Mouse (Mus musculus): ENCODE measurements around the gene 1700001P01Rik. TPM values are rescaled to one million over a fixed set of nuclear protein-coding genes. Genes with fewer than 3 reads are reported as not detected.

1700001P01Rik gene
- polyA plus RNA-seq, 1 experiment from 2014 or later, result 0.31 TPM

DNA sequence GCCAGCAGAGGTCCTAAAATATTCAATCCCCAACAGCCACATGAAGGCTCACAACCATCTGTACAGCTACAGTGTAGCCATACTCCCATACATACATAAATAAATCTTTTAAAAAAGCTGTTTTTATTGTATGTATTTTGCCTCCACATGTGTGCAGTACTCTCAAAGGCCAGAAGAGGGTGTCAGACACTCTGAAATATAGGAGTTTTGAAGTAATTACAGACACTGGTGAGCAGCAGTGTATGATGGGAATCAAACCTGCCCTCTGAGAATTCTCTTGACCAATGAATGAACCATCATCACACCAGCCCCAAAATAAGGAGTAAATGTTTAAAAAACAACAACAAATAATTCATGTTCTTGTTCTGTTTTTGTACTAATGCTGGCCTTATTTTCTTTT lies 14.1 kb downstream of the 1700001P01Rik start:
- Histone ChIP-seq H3K27me3 (no peaks in the 10 kb centered on the region), H3K36me3 (peaks cover 42% of the 10 kb centered on the region)
- ATAC-seq (ENCODE audit: low FRiP score, low read depth), result no peak

DNA sequence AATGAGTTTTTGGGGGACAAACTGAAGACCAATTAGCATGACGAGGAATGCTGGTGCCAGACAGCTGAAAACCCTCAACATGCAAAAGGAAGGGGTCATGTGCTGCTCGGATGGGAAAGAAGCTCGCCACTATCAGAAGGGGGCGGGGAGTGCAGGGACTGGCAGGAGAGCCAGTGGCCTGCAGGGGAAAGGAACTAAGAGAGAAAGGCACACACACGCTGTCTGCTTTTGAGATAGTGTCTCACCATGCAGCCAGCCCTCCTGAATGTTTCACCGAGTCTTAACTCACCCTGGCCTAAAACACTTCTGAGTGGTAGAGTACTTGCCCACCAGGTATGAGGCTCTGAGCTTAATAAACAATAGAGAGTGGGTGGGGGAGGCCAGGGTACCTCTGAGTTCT lies 16.8 kb downstream of the 1700001P01Rik start:
- ATAC-seq (ENCODE audit: low FRiP score, low read depth), result no peak
- no peak overlapping the region for H3K4me3 ChIP-seq
- H3K27me3 ChIP-seq, result no peaks in the 10 kb centered on the region
- no peaks in the 10 kb centered on the region for H3K4me1 ChIP-seq
- no peak overlapping the region for H3K9ac ChIP-seq (replicated peaks)
- H3K36me3 ChIP-seq, result peaks cover 60% of the 10 kb centered on the region
- WGBS, result 82% methylated on average over 6 of the region's 6 CpGs
- H3K4me2 ChIP-seq (replicated peaks), result no peak overlapping the region
- H3K9me3 ChIP-seq, result no peaks in the 10 kb centered on the region
- no peak overlapping the region for H3K27ac ChIP-seq (replicated peaks)

More for the DNA sequence above, 14.1 kb downstream of the 1700001P01Rik start:
- Histone ChIP-seq H3K4me3 (no peak overlapping the region), H3K9me3 (no peaks in the 10 kb centered on the region), H3K4me1 (peaks cover 16% of the 10 kb centered on the region), H3K4me2 (replicated peaks) (no peak overlapping the region), H3K9ac (replicated peaks) (no peak overlapping the region), H3K27ac (replicated peaks) (no peak overlapping the region)

DNA sequence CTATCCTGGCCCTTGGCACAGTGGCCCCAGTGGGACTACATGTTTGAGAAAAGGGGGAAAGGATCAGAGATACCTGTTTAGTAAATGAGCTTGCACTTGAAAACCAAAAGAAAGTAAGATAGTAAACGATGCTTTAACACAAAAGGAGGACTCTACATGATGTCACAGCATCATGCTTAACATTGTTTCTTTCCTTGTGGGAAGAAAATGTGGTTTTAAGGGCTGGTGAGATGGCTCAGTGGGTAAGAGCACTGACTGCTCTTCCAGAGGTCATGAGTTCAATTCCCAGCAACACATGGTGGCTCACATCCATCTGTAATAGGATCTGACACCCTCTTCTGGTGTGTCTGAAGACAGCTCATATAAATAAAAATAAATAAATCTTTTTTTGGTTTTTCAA lies 17.6 kb downstream of the 1700001P01Rik start:
- no peak overlapping the region for H3K9ac ChIP-seq (replicated peaks)
- H3K4me1 ChIP-seq, result no peaks in the 10 kb centered on the region
- no peak overlapping the region for H3K27ac ChIP-seq (replicated peaks)
- 95% methylated on average over 1 of the region's 1 CpGs for WGBS
- no peaks in the 10 kb centered on the region for H3K9me3 ChIP-seq
- no peak for ATAC-seq (ENCODE audit: low FRiP score, low read depth)
- no peak overlapping the region for H3K4me2 ChIP-seq (replicated peaks)
- no peaks in the 10 kb centered on the region for H3K27me3 ChIP-seq
- peaks cover 62% of the 10 kb centered on the region for H3K36me3 ChIP-seq
- no peak overlapping the region for H3K4me3 ChIP-seq

DNA sequence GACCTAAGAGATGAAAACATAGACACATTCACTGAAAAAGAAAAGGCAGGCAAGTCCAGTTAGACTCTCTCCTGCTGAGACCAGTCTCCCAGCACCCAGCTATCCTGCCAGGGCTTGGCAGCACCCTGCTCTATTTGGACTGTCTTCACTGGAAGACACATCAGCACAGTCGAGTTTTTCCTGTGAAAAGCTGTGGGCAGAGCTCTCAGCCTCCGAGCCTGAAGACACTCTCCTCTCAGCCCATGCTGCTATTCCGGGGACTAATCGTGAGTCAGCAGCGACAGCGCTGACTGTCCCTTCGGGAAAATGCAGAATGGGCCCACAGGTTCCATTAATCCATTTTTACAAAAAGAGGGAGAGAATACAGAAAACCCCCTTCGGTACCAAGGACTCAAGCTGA lies 22.4 kb downstream of the 1700001P01Rik start:
- WGBS, result 99% methylated on average over 8 of the region's 8 CpGs
- Histone ChIP-seq H3K9ac (replicated peaks) (no peak overlapping the region), H3K36me3 (peaks cover 80% of the 10 kb centered on the region), H3K4me3 (no peak overlapping the region), H3K4me1 (no peaks in the 10 kb centered on the region), H3K27ac (replicated peaks) (no peak overlapping the region), H3K4me2 (replicated peaks) (no peak overlapping the region), H3K27me3 (no peaks in the 10 kb centered on the region), H3K9me3 (no peaks in the 10 kb centered on the region)
- no peak for ATAC-seq (ENCODE audit: low FRiP score, low read depth)

DNA sequence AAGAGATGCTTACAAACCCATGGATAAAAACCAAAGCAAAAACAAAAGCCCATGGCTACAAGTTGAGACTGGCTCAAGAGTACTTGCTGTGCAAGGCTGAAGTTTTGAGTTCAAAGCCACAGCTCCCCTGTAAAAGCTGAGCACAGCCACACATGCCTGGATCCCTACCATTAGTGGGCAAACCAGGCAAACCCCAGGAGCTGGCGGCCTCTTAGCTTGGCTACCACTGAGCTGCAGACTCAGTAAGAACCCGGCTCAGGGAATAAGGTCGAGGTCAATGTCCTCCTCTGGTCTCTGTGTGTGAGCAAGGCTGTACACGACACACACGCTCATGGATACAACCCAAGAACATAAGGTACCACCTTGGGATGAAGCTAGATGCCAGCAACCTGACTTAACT lies 27.2 kb downstream of the 1700001P01Rik start:
- Histone ChIP-seq H3K27me3 (no peaks in the 10 kb centered on the region), H3K9ac (replicated peaks) (no peak overlapping the region), H3K4me1 (peaks cover 5% of the 10 kb centered on the region), H3K36me3 (peaks cover 72% of the 10 kb centered on the region), H3K27ac (replicated peaks) (no peak overlapping the region), H3K4me2 (replicated peaks) (no peak overlapping the region), H3K9me3 (no peaks in the 10 kb centered on the region), H3K4me3 (no peak overlapping the region)
- WGBS, result 89% methylated on average over 5 of the region's 5 CpGs
- ATAC-seq (ENCODE audit: low FRiP score, low read depth), result no peak

DNA sequence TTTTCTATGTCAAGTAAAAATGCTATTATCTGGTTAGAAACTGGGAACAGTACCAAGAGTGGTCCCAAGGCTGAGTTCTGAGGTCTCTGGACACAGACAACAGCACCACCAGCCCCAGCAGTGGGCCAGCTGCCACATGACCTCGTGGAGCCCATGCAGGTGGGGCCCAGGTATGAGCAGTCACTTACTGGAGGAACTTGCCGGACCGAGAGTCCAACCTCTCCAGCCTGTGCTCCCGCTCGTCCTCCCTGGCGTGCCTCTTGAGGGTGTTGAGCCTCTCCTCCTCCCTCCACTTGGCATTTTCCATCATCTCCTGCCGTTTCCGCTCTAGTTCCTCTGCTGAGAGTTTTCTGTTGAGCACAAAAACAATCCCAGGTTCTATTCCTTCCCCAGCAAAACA lies 27.9 kb downstream of the 1700001P01Rik start:
- H3K27ac ChIP-seq (replicated peaks), result no peak overlapping the region
- H3K36me3 ChIP-seq, result peaks cover 65% of the 10 kb centered on the region
- H3K4me1 ChIP-seq, result peaks cover 12% of the 10 kb centered on the region
- no peak overlapping the region for H3K9ac ChIP-seq (replicated peaks)
- ATAC-seq (ENCODE audit: low FRiP score, low read depth), result no peak
- no peak overlapping the region for H3K4me3 ChIP-seq
- WGBS, result 97% methylated on average over 8 of the region's 8 CpGs
- H3K9me3 ChIP-seq, result no peaks in the 10 kb centered on the region
- H3K27me3 ChIP-seq, result no peaks in the 10 kb centered on the region
- H3K4me2 ChIP-seq (replicated peaks), result no peak overlapping the region

DNA sequence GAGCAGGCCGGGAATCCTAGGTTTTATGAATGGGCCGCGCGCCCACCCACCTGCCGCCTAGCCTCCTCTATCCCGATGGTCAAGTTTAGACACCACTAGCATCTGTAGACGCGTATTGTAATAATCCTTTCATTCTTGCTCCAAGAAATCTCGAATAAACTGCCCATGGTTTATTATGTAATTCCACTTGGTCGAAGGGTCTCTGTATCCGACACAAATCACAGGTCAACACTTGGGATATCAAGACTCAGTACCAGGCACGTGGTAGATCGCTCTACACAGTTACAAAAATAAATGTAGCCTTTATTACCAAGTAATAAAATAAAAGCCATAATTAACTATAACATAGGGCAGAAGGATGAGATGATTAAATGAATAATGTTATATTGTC lies 30.4 kb downstream of the 1700001P01Rik start:
- Histone ChIP-seq H3K9ac (replicated peaks) (no peak overlapping the region), H3K4me3 (peak overlapping the region; percentile 85), H3K4me1 (peaks cover 21% of the 10 kb centered on the region), H3K36me3 (peaks cover 43% of the 10 kb centered on the region), H3K27me3 (no peaks in the 10 kb centered on the region), H3K27ac (replicated peaks) (no peak overlapping the region), H3K4me2 (replicated peaks) (peak overlapping the region; percentile 42), H3K9me3 (no peaks in the 10 kb centered on the region)
- 12% methylated on average over 13 of the region's 13 CpGs for WGBS
- ATAC-seq (ENCODE audit: low FRiP score, low read depth), result peak; percentile 45; the same call in 1 of the 2 replicates

DNA sequence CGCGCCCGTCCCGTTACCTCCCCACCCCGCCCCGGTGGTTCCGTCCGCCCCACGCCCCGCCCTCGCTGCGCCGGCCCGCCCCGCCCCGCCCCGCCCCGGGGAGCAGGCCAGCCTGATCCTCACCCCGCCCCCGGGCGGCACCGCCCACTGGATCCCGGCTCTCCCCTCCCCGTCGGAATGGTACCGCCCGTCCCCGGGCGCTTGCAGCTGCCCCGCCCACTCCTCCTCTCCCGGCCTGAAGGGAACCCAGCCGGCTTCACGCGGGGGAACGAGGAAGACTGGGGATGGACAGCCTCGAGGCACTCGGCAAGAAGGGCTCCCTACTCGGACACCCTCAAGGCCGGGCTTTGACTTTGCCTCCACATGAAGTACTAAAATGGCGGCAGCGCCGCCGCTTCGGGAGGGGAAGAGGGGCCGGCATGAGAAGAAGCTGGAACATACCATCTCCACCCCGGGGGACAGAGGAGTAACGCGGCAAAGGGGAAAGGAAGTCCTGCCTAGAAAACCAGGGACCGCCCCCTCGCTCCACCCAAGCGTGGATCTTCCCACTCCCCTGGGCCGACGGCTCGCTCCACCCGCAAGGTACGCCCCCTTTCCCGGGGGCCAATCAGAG lies 30.9 kb downstream of the 1700001P01Rik start:
- Histone ChIP-seq H3K9ac (replicated peaks) (peak overlapping the region; percentile 87), H3K9me3 (no peaks in the 10 kb centered on the region)
- WGBS, result under 1% methylated on average over 38 of the region's 57 CpGs

DNA sequence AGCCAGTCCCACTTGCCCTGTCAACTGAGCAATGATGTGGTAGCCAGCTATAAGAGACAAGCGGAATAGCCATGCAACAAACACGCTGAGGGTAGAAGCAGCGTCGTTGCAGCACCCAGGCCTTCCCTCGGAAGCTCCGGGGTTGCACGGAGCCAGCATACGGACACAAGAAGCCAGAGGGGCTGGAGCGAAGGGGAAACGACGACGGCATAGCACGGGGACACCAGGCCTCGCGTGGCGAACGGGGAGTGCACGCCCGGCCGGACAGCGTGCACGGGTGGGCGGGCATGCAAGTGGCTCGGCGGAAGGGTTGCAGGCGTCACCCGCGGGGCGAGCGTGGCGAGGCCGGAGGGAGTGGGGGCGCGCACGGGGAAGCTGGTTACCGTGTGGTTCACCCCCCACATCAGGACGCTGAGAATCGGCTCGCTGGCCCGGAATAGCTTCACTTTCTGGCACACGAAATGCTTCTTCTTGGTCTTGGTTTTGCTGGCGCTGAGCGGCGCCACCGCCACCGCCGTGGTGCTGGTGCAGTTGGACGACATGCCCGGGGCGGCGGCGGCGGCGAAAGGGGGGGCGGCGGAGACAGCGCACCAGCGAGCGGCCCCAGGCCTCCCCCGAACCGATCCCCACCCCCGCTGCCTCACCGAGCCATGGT lies 31.5 kb downstream of the 1700001P01Rik start, which contains the start of gene Pip4k2b:
Gene Pip4k2b, minus strand, starts transcription at position 642 of the 655 bp plus-strand sequence.
- H3K9ac ChIP-seq (replicated peaks), result peak within 1 kb of the TSS; percentile 87
- no peaks in the 10 kb centered on the region for H3K27me3 ChIP-seq
- peaks cover 24% of the 10 kb centered on the region for H3K4me1 ChIP-seq
- WGBS, result 2% methylated on average over 55 of the region's 63 CpGs
- H3K4me2 ChIP-seq (replicated peaks), result peak within 1 kb of the TSS; percentile 84
- ATAC-seq (ENCODE audit: low FRiP score, low read depth), result peak; percentile 44
- H3K4me3 ChIP-seq, result peak within 1 kb of the TSS; percentile 85
- H3K27ac ChIP-seq (replicated peaks), result peak within 1 kb of the TSS; percentile 90
- no peaks in the 10 kb centered on the region for H3K9me3 ChIP-seq
- peaks cover 31% of the 10 kb centered on the region for H3K36me3 ChIP-seq

More for the DNA sequence above, 30.9 kb downstream of the 1700001P01Rik start:
- H3K27me3 ChIP-seq, result no peaks in the 10 kb centered on the region
- ATAC-seq (ENCODE audit: low FRiP score, low read depth), result peak; percentile 96
- H3K4me1 ChIP-seq, result peaks cover 24% of the 10 kb centered on the region
- peak overlapping the region; percentile 84 for H3K4me2 ChIP-seq (replicated peaks)
- H3K36me3 ChIP-seq, result peaks cover 38% of the 10 kb centered on the region
- peak overlapping the region; percentile 90 for H3K27ac ChIP-seq (replicated peaks)
- peak overlapping the region; percentile 85 for H3K4me3 ChIP-seq

DNA sequence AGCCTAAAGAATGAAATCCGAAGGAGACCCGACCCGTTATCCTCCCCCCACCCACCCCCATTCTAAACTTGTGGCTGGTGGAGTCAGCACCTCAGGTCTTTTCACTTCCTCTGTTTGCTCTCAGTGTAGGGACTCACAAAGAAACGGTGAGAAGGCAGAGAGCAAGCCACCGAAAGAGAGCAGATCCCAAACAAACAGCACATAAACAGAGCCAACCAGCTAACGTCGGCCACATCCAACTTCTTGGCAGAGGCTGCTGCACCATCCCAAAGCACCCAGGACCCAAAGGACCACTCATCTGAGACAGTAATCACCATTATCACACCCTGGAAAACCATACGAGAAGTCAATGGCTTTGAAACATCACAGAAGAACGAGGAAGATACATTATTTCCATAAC lies 32.3 kb downstream of the 1700001P01Rik start:
- Histone ChIP-seq H3K4me1 (peaks cover 24% of the 10 kb centered on the region), H3K27ac (replicated peaks) (peak overlapping the region; percentile 90; the same call in 1 of the 2 replicates), H3K9ac (replicated peaks) (peak overlapping the region; percentile 87), H3K36me3 (peaks cover 26% of the 10 kb centered on the region), H3K27me3 (no peaks in the 10 kb centered on the region), H3K9me3 (no peaks in the 10 kb centered on the region), H3K4me3 (peak overlapping the region; percentile 85), H3K4me2 (replicated peaks) (peak overlapping the region; percentile 84)
- 47% methylated on average over 9 of the region's 9 CpGs for WGBS
- no peak for ATAC-seq (ENCODE audit: low FRiP score, low read depth)

DNA sequence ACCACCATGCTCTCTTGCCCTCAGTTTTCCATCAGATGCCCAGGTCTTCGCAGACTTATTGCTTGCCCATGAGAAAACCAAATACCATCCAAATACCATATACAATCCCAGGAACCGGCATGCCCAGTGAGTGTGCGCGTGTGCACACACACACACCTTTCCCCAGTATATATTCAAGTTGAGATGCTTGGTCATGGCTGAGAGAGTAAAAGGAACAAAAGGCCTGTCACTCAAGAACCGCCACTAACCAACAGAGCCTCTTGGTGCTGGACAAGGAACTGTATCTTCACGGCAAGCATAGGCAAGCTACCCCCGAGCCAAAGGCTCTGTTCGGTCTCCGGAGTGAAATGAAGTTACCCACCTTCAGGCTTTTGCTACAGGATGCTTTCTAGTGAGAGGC lies 33.1 kb downstream of the 1700001P01Rik start:
- Histone ChIP-seq H3K9ac (replicated peaks) (peak overlapping the region; percentile 87; the same call in 1 of the 2 replicates), H3K9me3 (no peaks in the 10 kb centered on the region), H3K36me3 (peaks cover 17% of the 10 kb centered on the region), H3K27me3 (no peaks in the 10 kb centered on the region), H3K4me2 (replicated peaks) (peak overlapping the region; percentile 84), H3K4me1 (peaks cover 24% of the 10 kb centered on the region), H3K27ac (replicated peaks) (no peak overlapping the region), H3K4me3 (peak overlapping the region; percentile 85)
- no peak for ATAC-seq (ENCODE audit: low FRiP score, low read depth)
- WGBS, result 84% methylated on average over 9 of the region's 9 CpGs

DNA sequence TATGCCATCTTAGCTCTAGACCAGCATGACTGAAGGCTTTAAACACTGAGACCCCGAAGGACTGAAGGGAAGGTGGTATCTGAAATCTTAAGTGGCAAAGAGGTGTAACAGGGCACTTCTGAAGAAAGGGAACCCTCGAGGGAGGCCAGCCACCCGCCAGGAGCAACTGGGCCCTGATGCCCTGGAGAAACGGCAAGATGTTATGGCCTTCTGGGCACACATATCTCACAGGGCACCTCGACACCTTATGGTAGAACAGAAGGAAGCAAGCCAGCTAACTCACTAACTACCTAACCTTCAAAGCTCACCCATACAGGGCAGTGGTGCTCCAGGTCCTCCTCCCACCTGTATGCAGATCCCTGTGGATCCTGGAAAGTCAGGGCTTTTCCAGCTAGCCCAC lies 33.6 kb downstream of the 1700001P01Rik start:
- no peak for ATAC-seq (ENCODE audit: low FRiP score, low read depth)
- Histone ChIP-seq H3K9me3 (no peaks in the 10 kb centered on the region), H3K4me1 (peaks cover 24% of the 10 kb centered on the region), H3K27ac (replicated peaks) (no peak overlapping the region), H3K27me3 (no peaks in the 10 kb centered on the region), H3K9ac (replicated peaks) (no peak overlapping the region), H3K4me3 (no peak overlapping the region), H3K36me3 (peaks cover 13% of the 10 kb centered on the region), H3K4me2 (replicated peaks) (peak overlapping the region; percentile 84)
- WGBS, result 93% methylated on average over 5 of the region's 5 CpGs
